Mouse (Mus musculus) embryonic fibroblast, embryonic 13.5 days (primary cell): ENCODE results near the gene Hist1h4i. TPM values are rescaled to one million over a fixed set of nuclear protein-coding genes. Genes with fewer than 3 reads are reported as not detected.
"Not testable (repeated sequence)": the region's sequence is repeated elsewhere in the genome, so short reads cannot be mapped to it uniquely, and the experiment has no call there.

Experiments used
- H3K27ac ChIP-seq: 2 replicates; pipeline ENCODE4 v1.5.1; 2012; ENCODE audit warnings: low read length, control low read depth, inconsistent platforms; ENCODE audit not compliant: insufficient read depth
- H3K4me1 ChIP-seq: 2 replicates; pipeline ENCODE4 v1.6.1; 2011; ENCODE audit warnings: low read length; ENCODE audit not compliant: control insufficient read depth, insufficient read depth
- H3K4me3 ChIP-seq: 2 replicates; pipeline ENCODE4 v1.5.1; 2011; ENCODE audit warnings: mild to moderate bottlenecking, control low read depth, low read length; ENCODE audit not compliant: insufficient read depth
- CTCF ChIP-seq: IDR thresholded peaks from 2 replicates; pipeline ENCODE4 v1.5.1; 2011; ENCODE audit warnings: mild to moderate bottlenecking, control low read depth, low read length, moderate library complexity, borderline replicate concordance; ENCODE audit not compliant: insufficient read depth
- POLR2A ChIP-seq: IDR thresholded peaks from 2 replicates; pipeline ENCODE4 v1.6.1; 2011; ENCODE audit warnings: low read depth, mild to moderate bottlenecking, control low read depth, low read length, moderate library complexity
- polyA plus RNA-seq: library from polyadenylated mRNA; stranded (reverse); fragments of >200 nt; gene quantifications from 2 replicates; pipeline ENCODE4 v1.2.4, GENCODE M21; 2011; ENCODE audit warnings: low read depth; ENCODE audit not compliant: missing spikeins, insufficient read length

The Hist1h4i gene
- polyA plus RNA-seq, 1 experiment = 9.1 TPM

- H3K27ac ChIP-seq = no peak overlapping the region
These were observed 3.4 kb upstream of the Hist1h4i start for GRCm38 (mm10) chr13:22044432-22045155.

GRCm38 (mm10) chr13:22043503-22044431, 2.6 kb upstream of the Hist1h4i start:
- peak overlapping the region; percentile 53 for H3K4me3 ChIP-seq
- peak overlapping the region; percentile 46 for H3K27ac ChIP-seq
- TF ChIP-seq POLR2A = peak; percentile 16; the same call in 1 of the 2 replicates
- no peak for TF ChIP-seq CTCF

More at GRCm38 (mm10) chr13:22044432-22045155, 3.4 kb upstream of the Hist1h4i start:
- Histone ChIP-seq H3K4me1 (peaks cover 2% of the 10 kb centered on the region; the same call in 1 of the 2 replicates), H3K4me3 (peak overlapping the region; percentile 36)
- TF ChIP-seq CTCF = no peak
- TF ChIP-seq POLR2A = no peak

GRCm38 (mm10) chr13:22042568-22043502, 1.7 kb upstream of the Hist1h4i start, which contains the start of the genes Hist1h2ag and Hist1h2bj:
Hist1h2ag (minus strand) TSS chr13:22042944.
Hist1h2bj (plus strand) TSS chr13:22043214.
- TF ChIP-seq POLR2A = peak; percentile 89
- H3K27ac ChIP-seq = peak within 1 kb of the TSS; percentile 89
- peak within 1 kb of the TSS; percentile 53 for H3K4me3 ChIP-seq

More at GRCm38 (mm10) chr13:22043503-22044431, 2.6 kb upstream of the Hist1h4i start:
- H3K4me1 ChIP-seq = peaks cover 2% of the 10 kb centered on the region; the same call in 1 of the 2 replicates

GRCm38 (mm10) chr13:22041651-22042567, 747 bp upstream of the Hist1h4i start:
- peaks cover 2% of the 10 kb centered on the region; the same call in 1 of the 2 replicates for H3K4me1 ChIP-seq
- peak overlapping the region; percentile 50 for H3K4me3 ChIP-seq
- H3K27ac ChIP-seq = peak overlapping the region; percentile 89
- TF ChIP-seq CTCF (no peak), POLR2A (peak; percentile 71)

More at GRCm38 (mm10) chr13:22042568-22043502, 1.7 kb upstream of the Hist1h4i start, which contains the start of the genes Hist1h2ag and Hist1h2bj:
- H3K4me1 ChIP-seq = not testable (repeated sequence)

DNA sequence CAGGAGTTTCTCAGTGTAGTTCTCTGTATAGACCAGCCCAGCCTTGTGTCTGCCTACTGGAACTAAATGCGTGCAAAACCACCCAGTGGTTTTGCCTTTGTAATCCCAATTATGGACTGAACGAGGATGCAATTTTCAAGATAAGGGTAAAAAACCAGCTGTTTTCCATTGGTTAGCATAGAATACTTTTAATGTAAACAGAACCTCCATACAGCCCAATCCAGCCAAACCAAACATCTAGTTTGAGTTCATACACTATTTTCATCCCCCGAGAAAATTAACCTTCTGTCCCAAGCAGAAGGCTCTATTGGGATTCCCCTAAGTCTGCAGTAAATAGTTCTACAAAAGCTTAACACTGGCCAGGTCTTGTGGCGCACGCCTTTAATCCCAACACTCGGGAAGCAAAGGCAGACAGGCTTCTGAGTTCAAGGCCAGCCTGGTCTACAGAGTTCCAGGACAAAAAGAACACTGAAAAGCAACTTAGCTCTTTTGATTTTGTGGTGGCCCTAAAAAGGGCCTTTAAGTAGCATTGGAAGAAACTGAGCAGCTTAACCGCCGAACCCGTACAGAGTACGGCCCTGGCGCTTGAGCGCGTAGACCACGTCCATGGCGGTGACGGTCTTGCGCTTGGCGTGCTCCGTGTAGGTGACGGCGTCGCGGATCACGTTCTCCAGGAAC, 559 bp downstream of the Hist1h4i start:
- Histone ChIP-seq H3K4me3 (peak overlapping the region; percentile 26), H3K27ac (peak overlapping the region; percentile 71), H3K4me1 (peaks cover 8% of the 10 kb centered on the region; the same call in 1 of the 2 replicates)
- peak; percentile 71 for TF ChIP-seq POLR2A
- TF ChIP-seq CTCF = no peak

DNA sequence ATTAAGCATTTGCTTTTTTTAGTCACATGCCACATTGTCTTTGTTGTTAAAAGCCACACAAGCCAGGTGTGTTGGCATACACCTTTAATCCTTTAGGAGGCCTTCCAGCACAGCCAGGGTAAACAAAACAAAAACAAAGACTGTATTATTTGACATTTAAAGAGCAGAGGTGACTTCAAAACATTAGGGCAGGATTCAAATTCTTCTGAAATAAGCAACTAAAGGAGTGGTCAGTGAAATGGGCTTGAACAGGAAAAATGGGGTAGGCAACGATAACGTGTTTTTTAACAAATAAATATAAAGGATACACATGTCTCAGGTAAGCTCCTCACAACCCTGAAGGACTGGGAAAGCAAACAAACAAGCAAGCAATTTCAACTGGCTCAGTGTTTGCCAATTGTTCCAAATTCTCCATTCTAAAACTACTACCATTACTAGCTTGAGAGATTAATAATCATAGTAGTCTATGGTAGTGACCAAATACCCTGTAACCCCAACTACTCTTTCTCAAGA, 1.2 kb downstream of the Hist1h4i start:
- H3K4me3 ChIP-seq = peak overlapping the region; percentile 26
- H3K4me1 ChIP-seq = peaks cover 8% of the 10 kb centered on the region; the same call in 1 of the 2 replicates
- H3K27ac ChIP-seq = peak overlapping the region; percentile 71
- no peak for TF ChIP-seq CTCF
- TF ChIP-seq POLR2A = no peak; the same call in 1 of the 2 replicates

- no peak overlapping the region for H3K27ac ChIP-seq
- peaks cover 6% of the 10 kb centered on the region; the same call in 1 of the 2 replicates for H3K4me1 ChIP-seq
- TF ChIP-seq CTCF = no peak
- TF ChIP-seq POLR2A = no peak
- H3K4me3 ChIP-seq = no peak overlapping the region
These were observed 1.8 kb downstream of the Hist1h4i start for GRCm38 (mm10) chr13:22039364-22039763.
